Mouse (Mus musculus): ENCODE measurements around the gene Rfng.

DNA sequence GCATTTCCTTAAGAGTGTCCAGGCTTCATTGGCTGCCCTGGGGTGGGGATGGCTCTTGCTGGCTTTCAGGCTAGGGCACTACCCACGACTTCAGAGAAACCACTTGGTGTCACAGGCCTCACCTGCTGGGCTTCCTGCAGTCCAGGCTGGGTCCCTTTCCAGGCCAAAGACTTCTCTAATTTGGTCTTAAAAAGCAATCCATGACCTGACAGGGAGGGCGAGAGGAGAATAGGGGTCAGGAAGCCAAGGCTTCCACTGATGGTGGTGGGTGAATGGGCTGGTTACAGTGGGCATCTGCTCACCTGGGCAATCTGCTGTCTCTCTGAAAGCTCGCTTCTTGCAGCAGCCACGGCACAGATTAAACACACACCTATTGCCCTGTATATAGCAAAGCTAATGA is 5.3 kb upstream of the Rfng start:
- TF ChIP-seq POLR2A (IDR thresholded peaks at IDR 0.05; ENCODE audit: borderline replicate concordance, extremely low read depth, low read depth, low read length) (no peak), CTCF (IDR thresholded peaks at IDR 0.05; ENCODE audit: insufficient read depth, low read length) (no peak)

All from lung, adult 2 months (tissue).